Mouse (Mus musculus) ES-CJ7 (cell line): ENCODE measurements around the gene Wnt3.

Experiments
- DNase-seq: peaks from one replicate; pipeline ENCODE4 v3.0.0; 2011; ENCODE audit warnings: low read depth, low spot score

Gene Wnt3

GRCm38 (mm10) chr11:103773387-103774227 is at the start of gene Wnt3:
Gene Wnt3 (plus strand): TSS chr11:103774150.
- DNase-seq = peak; percentile 68

- DNase-seq = no peak
Observed at GRCm38 (mm10) chr11:103724331-103724771, 49.6 kb upstream of the Wnt3 start.

- DNase-seq = no peak
Observed at GRCm38 (mm10) chr11:103729282-103729985, 44.5 kb upstream of the Wnt3 start.

GRCm38 (mm10) chr11:103731594-103731993 is 42.4 kb upstream of the Wnt3 start:
- no peak for DNase-seq

GRCm38 (mm10) chr11:103732306-103732705 is 41.6 kb upstream of the Wnt3 start:
- no peak for DNase-seq

GRCm38 (mm10) chr11:103733069-103733468 is 40.9 kb upstream of the Wnt3 start:
- DNase-seq = no peak

GRCm38 (mm10) chr11:103733961-103734360 is 40.0 kb upstream of the Wnt3 start:
- DNase-seq = no peak

- no peak for DNase-seq
Observed at GRCm38 (mm10) chr11:103734411-103735045, 39.4 kb upstream of the Wnt3 start.

- no peak for DNase-seq
Observed at GRCm38 (mm10) chr11:103735046-103735781, 38.7 kb upstream of the Wnt3 start.

- DNase-seq = peak; percentile 53
Observed at GRCm38 (mm10) chr11:103749306-103750089, 24.5 kb upstream of the Wnt3 start, which contains the start of gene Wnt9b. Gene Wnt9b (minus strand): TSS chr11:103749821.

GRCm38 (mm10) chr11:103750612-103751011 is 23.3 kb upstream of the Wnt3 start:
- no peak for DNase-seq

- peak; percentile 77 for DNase-seq
Observed at GRCm38 (mm10) chr11:103758054-103758453, 15.9 kb upstream of the Wnt3 start.

- DNase-seq = peak; percentile 85
Observed at GRCm38 (mm10) chr11:103758706-103759105, 15.2 kb upstream of the Wnt3 start.

- no peak for DNase-seq
Observed at GRCm38 (mm10) chr11:103760101-103760500, 13.8 kb upstream of the Wnt3 start.

- DNase-seq = peak; percentile 43
Observed at GRCm38 (mm10) chr11:103760891-103761290, 13.1 kb upstream of the Wnt3 start.

GRCm38 (mm10) chr11:103763410-103764163 is 10.4 kb upstream of the Wnt3 start:
- peak; percentile 78 for DNase-seq

GRCm38 (mm10) chr11:103764601-103765000 is 9.3 kb upstream of the Wnt3 start:
- DNase-seq = no peak

- no peak for DNase-seq
Observed at GRCm38 (mm10) chr11:103765556-103766011, 8.4 kb upstream of the Wnt3 start.

- DNase-seq = no peak
Observed at GRCm38 (mm10) chr11:103771160-103771817, 2.7 kb upstream of the Wnt3 start.
